Mouse (Mus musculus) spleen, postnatal 14 days (tissue): Measurements from ENCODE around the gene Myo5c.
"Not testable (repeated sequence)": the region's sequence is repeated elsewhere in the genome, so short reads cannot be mapped to it uniquely, and the experiment has no call there.

Source experiments
- DNase-seq, 2 experiments: peaks; one replicate each; pipeline ENCODE4 v3.0.0; 2021 to 2022; ENCODE audit warnings: low spot score in 2 of 2

The Myo5c gene

GRCm38 (mm10) chr9:75244527-75244926 lies 12.7 kb downstream of the Myo5c start:
- DNase-seq: no peak

DNA sequence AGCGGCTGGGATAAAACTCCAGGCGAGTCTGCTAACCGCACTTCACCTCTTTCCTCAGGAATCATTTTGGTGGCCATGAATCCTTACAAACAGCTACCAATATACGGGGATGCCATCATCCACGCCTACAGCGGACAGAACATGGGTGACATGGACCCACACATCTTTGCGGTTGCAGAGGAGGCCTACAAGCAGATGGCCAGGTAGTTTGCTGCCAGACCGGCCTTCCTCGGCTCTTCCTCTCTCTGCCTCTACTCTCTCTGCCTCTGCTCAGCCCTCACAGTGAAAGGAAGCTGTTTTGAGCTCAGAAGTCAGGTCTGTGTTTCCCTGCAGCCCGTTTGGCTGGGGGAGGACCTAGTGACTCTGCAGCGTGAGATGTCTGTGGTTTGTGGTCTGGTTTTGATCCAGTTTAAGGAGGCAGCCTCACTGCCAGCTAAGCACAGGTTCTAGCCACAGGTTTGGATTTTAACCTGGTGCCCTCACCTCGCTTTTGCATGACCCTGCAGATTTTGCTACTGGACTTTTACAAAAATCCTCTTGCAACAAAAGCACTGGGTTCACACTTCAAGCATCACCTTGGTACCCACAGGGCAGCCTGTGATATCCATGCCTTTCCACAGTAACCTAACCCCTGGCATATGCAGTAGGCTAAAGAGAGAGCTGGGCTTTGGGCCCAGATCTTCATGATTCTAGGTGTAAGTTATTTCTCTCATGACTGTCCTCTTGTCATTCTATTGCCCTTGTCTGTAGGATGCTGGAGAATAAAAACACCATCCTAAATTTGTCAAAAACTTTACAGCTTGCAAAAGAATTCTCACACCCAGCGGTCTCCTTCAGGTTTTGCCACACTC lies 14.5 kb downstream of the Myo5c start:
- DNase-seq: no peak

DNA sequence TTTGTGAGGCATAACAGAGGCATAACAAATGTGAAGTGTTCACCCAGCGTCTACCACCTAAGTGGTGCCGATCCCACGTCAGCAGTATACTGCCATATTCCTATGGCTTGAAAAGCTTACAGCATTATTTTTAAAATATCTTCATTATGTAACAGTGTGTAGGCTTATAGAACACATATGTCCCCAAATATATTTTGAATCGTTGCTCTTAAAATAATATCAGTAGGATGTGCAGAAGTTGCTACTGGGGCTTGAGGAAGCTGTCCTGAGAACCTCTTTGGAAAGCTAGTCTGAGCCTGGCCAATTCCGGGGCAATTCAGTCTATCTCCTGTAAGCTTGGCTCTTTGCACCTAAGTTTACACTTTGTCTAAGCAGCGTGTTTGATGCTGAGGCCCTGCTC lies 16.1 kb downstream of the Myo5c start:
- no peak for DNase-seq

DNA sequence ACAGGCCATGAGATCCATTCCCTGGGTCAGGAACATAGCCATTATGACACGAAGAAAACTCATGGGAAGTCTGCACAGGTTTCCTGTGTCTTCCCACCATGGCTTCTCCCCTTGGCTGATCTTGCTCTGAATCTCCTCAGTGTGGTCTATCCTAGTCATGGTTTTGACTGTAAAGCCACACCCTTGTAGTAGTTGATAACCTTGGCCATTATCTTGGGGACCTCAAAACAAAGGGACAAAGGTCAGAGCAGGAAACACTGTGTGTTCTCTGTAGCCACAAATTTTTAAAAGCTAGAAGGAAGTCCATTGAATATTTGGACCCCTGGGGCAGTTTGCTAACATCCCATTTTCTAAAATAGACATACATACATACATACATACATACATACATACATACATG lies 16.5 kb downstream of the Myo5c start:
- DNase-seq: no peak

- DNase-seq: no peak
Measured at GRCm38 (mm10) chr9:75248874-75249273, 17.1 kb downstream of the Myo5c start.

DNA sequence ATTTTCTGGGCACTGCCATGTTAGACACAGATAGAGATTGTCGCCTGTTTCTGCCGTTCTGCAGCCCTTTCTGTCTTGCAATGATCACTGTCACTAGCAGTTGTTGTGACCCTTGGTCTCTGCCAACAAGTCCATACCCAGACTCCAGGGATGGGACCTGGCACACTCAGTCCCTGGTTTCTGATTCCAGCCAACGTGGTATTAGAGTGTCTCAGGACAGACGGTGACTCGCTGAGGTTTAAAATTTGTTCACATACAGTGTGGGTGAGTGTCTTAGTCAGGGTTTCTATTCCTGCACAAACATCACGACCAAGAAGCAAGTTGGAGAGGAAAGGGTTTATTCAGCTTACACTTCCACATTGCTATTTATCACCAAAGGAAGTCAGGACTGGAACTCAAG lies 21.3 kb downstream of the Myo5c start:
- DNase-seq: not testable (repeated sequence)

GRCm38 (mm10) chr9:75253766-75254165 lies 21.9 kb downstream of the Myo5c start:
- no peak for DNase-seq

DNA sequence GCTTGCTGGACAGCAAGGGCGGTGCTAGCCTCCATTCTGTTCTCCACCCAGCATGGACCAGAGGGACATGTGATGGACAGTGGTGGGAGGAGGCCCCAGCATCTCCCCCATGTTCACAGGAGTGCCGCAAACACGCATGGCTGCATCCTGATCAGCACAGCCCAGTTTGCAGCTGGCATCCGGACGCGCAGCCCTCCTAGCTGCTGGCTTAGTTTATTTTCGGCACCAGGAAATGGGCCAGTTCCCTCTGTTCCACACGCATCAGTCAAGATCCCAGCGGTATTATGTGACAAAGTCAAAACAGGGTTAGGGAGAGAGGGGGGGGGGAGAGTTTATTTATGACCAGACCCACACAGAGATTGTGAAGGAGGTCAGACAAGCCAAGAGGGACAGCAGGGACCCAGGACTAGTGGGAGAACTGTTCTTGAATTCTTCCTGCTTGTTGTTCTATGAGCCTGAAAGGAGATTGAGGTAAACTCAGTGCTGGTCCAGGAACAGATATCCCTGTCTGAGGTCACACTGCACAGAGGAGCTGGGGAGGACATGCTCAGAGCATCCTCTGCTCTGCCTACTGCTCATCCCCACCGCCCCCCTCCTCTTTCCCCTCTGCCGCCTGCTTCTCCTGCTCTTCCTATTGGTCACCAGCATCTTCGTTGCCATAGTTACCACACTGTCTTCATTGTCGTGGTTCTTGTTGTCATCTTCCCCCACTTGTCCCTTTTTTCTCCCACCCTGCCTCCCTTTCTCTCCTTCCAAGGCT lies 22.6 kb downstream of the Myo5c start:
- no peak for DNase-seq

GRCm38 (mm10) chr9:75255820-75256545 lies 24.2 kb downstream of the Myo5c start:
- DNase-seq: no peak

DNA sequence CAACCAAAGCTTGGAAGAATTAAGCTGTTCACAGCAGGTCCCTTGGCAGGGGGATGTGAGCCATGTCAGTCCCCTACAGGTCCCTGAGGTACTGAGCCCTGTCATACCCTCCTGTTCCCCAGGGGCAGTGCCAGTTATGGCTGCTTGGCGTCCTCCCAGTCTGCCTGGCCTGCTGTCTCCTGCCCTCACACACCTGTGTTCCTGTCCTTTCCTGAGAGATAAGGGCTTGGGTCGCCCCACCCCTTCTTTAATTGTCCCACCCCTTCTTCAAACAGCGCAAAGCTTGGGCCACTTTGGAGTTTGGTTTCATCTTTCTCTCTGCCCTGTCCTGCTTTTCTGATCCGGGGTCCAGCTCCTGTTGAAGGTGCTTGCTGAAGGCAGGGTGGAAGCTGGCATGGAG lies 27.0 kb downstream of the Myo5c start:
- DNase-seq: no peak

DNA sequence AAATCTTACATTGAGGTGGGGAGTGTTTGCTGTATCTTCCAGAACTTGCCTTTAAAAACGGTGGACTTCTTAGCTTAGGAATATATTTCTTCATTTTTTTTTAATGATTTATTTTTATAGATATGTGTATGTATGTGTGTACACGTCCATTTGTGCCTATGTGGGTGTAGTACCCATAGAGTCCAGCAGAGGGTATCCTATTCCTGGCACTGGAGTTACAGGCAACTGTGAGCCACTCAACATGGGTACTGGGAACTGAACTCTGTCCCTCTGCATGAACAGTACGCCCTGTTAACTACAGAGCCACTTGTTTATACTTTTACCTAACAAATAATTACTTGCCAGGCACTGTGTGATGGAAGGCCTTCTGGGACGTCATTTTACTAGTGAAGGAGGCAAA lies 27.8 kb downstream of the Myo5c start:
- DNase-seq: no peak

- no peak for DNase-seq
Measured at GRCm38 (mm10) chr9:75261332-75261872, 29.6 kb downstream of the Myo5c start.

- peak in 1 of 2 experiments; percentile 10 for DNase-seq
Measured at GRCm38 (mm10) chr9:75262235-75262826, 30.5 kb downstream of the Myo5c start.

DNA sequence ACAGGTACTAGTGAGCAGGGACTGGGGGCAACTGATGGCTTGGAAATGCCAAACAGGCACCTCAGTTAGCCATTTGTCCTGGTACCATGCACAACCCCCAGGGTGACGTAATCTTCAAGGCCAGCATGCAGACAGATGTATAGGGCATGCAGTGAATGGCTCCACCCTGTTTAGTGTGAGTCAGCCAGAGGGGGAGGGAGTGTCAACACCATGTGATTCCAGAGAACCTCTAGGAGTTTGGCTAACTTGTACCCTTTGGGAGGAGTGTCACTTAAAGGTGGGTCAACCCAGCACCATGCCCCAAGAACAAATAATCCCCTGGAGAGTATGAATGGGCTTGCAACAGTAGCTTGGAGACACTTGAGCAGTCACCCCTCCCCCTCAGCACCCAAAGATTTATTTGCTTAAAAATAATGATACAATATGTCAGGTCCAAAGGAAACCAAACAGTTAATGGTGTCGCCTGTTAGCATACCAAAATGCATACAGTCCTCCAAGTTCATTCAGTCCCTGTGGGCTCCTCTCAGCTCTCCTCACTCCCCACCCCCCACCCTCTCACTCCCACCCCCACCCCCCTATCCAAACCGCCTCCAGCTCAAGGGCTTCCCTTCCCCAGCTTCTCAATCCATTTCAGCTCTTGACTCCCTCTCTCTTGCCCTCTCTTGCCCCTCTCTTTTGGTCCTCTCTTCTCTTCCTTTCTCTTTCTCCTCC lies 32.3 kb downstream of the Myo5c start:
- no peak for DNase-seq

GRCm38 (mm10) chr9:75267147-75267546 lies 35.3 kb downstream of the Myo5c start:
- no peak for DNase-seq

DNA sequence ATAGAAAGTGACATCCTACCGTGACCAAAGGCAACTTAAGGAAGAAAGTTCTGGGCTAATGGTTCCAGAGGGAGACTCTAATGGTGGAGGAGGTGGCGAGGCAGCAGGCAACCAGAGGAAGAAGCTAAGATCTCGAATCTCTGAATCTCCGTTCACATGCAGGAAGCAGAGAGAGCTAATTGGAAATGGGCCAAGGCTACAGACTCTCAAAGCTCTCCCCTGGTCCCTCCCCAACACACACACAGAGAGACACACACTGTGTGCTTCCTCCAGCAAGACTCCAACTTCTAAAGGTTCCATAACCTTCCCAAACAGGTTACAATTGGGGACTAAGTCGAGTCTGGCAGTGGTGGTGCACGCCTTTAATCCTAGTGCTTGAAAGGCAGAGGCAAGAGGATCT lies 38.6 kb downstream of the Myo5c start:
- DNase-seq: no peak

DNA sequence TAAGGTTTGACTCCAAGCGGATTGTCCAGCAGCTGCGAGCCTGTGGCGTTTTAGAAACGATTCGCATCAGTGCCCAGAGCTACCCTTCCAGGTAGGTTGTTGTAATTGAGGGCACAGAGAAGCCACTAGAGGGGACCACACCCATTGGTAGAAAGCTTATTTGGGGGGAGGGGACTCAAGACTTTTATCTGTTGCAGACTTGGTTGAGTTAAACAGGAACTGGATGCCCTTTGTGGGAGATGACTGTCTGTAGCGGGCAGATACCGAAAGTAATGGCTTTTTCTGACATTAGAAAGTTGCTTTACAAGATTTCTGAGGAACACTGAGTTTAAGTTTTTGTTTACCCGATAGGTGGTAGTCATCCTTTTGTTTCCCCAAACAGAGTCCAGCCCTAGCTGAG lies 39.7 kb downstream of the Myo5c start:
- no peak for DNase-seq

- no peak for DNase-seq
Measured at GRCm38 (mm10) chr9:75273646-75274045, 41.8 kb downstream of the Myo5c start.

GRCm38 (mm10) chr9:75274486-75274885 lies 42.7 kb downstream of the Myo5c start:
- DNase-seq: no peak

- DNase-seq: no peak
Measured at GRCm38 (mm10) chr9:75275051-75275450, 43.2 kb downstream of the Myo5c start.

DNA sequence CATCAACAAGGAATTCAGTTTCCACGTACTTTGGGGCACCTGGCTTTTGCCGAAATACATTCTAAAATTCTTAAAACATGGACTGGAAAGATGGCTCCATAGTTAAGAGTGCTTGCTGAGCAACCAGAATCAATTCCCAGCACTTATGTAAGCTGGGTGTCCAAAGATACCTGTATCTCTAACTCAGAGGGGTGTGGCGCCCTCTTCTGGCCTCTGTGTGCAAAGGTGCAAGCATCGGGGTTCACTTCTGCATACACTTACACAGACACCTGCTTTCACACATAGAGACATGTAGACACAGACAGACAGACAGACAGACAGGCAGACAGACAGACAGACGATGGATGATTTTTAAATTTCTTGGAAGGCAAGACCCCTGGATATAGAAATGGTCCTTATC lies 49.0 kb downstream of the Myo5c start:
- DNase-seq: peak in 1 of 2 experiments; percentile 27
